Mouse (Mus musculus): Measurements from ENCODE around the gene Grem1.

DNA sequence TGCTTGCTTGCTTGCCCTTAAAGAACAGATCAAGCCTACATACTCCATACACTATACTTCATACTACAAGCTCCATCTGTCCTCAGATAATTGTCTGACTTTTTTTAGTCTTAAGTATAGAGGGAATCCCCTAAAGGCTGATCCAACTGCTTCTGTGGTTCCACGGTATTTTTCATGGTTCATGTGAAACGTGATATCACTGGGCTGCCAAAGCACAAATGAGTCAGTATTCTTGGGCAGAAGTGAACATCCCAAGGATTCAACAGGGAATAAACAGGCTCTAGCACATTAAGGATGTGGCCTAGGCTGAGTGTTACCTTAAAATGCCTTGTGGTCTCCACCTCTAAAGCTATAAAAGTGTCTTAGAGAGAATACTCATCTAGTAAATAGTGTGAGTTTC lies 45.0 kb downstream of the Grem1 start:
- TF ChIP-seq EP300 (IDR thresholded peaks at IDR 0.05; ENCODE audit: insufficient read depth, low read depth, low read length) (no peak), POLR2A (IDR thresholded peaks at IDR 0.05; ENCODE audit: insufficient read depth, low read length) (no peak)
